Mouse (Mus musculus) ovary, adult 18-20 months (tissue): ENCODE measurements around the gene Krt31.

Experiments used
- DNase-seq: peaks from one replicate; pipeline ENCODE4 v3.0.0; 2022; ENCODE audit warnings: low spot score, mixed read lengths

Krt31 gene

DNA sequence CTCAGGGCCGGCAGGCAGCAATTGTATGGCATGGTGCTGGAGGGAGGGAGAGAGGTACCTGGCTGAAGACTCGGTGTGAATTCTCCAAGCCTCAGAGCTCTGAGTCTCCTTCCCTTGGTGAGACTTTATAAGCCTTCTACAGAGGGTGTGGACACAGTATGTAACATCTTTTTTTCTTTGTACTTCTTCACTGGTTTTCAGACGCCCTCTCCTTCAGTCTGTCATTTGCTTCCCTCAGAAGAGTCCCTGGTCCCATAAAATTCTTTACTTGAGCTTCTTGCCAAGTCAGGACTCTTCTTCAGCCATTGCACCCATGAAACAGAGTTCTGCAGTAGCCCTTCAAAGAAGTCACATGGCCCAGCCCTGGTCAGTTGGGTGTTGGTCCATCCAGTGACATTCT is at the start of gene Krt31:
Gene Krt31, minus strand, starts transcription at position 101 of the 400 bp plus-strand sequence.
- no peak for DNase-seq

GRCm38 (mm10) chr11:100097819-100098218 is 47.5 kb upstream of the Krt31 start:
- DNase-seq, result no peak

- DNase-seq, result no peak
Observed at GRCm38 (mm10) chr11:100096141-100096540, 45.8 kb upstream of the Krt31 start, which contains the start of gene Krt35. Gene Krt35, minus strand, starts transcription at chr11:100096241.

DNA sequence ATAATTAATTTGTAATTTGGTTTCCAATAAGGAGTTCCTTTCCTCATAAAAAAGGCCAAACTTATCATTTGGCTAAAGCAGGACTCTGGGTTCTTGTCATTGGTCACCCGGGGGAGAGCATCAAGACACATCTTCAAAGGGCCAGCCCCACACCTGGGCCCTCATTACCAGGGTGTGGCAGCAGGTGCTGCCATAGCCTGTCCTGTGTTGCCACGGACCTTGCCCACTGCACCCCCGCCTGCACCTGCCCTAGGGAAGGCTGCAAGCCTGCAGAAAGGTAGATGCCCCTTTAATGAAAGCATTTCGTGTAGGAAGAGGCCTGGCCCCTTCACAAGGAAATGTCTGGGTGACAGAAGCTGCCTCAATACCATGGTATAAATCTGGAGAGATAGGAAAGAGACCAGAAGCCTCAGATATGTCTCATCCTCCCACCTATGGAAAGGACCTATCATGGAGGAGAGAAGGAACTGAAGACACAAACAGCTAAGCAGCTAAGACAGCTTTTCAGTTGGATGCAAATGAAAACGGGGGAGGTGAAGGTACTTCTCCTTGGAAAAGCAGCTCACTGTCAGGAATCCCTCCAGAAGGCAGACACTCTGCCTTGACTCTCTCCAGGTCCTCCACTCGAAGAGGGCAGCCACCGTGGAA is 38.2 kb upstream of the Krt31 start:
- no peak for DNase-seq

- no peak for DNase-seq
Observed at GRCm38 (mm10) chr11:100087861-100088260, 37.5 kb upstream of the Krt31 start, which contains the start of gene Krt32. Gene Krt32, minus strand, starts transcription at chr11:100088226.

DNA sequence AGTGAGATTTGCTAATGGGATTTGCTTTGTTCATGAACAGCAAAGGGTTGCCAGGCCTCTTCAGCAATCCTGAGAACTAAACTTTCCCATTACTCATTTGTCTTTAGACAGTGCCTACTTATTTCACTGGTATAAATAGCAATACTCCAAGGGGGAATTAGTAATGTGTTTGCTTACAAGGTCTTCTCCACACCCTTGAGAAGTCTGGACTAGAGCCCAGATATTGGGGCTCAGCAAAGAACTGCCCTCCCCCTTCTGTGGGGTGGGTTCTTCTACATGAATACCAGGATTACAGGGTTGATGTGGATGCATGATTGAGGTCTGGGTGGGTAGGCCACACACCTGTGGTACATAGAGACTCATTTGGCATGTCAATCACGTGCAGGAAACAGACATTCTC is 23.5 kb upstream of the Krt31 start:
- no peak for DNase-seq

DNA sequence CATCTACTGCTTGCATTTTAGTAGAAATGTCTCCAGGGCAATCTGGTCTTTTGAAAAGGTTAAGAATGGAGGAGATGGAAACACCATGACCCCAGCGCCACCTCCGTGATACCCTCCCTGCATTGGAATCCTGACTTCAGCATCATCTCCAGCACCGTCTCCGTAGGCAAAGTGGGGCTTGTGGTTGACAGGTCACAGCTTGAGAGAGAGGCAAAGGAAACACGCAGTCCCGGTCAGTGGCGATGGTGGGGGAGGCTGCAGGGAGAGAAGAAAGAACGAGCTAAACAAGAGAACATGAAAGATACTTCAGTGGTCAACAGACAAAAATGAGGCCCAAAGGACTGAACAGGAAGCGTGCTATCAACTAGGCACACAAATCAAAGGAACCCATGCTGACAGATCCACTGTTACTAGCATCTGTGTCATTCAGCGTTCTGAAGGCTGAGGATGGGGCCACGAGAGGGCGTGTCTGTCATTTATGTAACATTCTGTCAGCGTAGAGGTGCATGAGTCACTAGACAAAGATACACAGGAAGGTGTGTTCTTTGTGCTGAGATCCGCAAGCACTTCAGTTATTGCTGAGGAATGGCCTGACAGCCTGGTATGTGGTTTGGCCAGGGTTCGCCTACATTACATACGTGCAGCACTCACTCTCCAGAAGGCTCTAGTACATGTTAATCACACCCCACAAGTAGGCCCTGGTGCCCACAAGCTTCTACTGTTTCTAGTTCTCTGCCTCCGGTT is 17.1 kb upstream of the Krt31 start:
- DNase-seq, result no peak

GRCm38 (mm10) chr11:100066236-100067010 is 16.1 kb upstream of the Krt31 start:
- no peak for DNase-seq

GRCm38 (mm10) chr11:100058875-100059274 is 8.5 kb upstream of the Krt31 start:
- no peak for DNase-seq

DNA sequence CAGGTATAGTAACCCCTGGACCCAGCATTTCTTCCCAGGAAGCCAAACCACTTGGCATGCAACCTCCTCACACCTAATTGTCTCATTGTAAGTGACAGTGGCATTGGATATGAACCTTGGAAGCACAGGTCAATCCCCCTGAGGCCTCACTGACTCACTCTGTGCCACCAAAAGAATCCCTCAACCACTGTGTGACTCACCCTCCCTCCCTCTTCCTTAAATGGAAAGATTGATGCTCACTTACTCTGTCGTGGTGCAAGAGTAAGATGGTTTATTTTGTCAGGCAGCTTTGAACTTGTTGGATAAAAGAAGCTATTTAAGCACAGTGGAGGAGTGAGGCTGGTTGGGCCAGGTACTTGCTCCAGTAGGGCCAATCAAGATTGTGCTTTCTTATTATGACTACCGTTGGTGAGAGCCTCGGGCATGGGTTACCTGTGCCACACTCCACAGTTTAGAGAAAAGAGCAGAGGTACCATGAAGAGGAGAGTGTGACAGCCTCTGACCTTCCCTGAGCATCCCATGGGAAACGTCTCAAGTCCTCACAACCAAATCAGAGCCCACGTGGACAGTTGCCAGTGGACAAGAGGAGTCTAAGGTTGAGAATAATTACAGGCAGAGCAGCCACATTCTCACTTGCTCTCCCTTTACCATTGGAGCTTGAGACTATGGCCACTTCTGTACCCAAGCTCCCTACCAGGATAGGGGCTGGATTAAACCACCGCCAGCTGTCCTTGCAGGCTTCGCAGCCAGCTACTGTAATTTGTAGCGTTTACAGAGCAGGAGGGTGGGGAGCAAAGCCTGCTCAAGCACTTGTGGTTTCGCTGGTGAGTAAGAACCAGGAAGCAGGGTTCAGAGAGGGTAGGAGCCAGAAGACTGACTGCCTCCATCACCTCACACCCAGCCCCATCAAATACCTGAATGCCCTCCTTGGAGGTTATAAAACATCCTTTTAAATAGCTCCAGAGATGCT is 5.6 kb upstream of the Krt31 start:
- no peak for DNase-seq

GRCm38 (mm10) chr11:100047193-100047592 is 3.2 kb downstream of the Krt31 start:
- DNase-seq, result no peak

- no peak for DNase-seq
Observed at GRCm38 (mm10) chr11:100046303-100046866, 4.0 kb downstream of the Krt31 start.

- DNase-seq, result no peak
Observed at GRCm38 (mm10) chr11:100041454-100041853, 8.9 kb downstream of the Krt31 start, which contains the start of gene Krt34. Gene Krt34, minus strand, starts transcription at chr11:100041554.

GRCm38 (mm10) chr11:100029768-100030167 is 20.6 kb downstream of the Krt31 start, which contains the start of gene Krt33b:
Gene Krt33b, minus strand, starts transcription at chr11:100029868.
- no peak for DNase-seq

DNA sequence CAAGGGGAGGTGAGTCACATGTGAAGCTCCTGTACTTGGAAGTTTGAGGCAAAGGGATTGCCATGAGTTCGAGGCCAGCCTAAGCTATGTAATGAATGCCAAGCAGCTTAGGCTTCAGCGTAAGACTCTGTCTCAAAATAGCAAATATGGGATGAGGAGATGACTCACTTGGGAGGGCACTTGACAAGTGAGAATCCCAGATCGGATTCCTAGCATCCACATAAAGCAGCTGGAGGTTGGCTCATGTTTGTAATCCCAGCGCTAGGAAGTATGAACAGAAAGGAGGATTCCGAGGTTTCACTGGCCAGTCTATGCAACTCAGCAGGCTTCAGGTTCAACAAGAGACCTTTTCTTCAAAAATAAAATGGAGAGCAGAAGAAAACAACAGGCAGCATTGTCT is 28.9 kb downstream of the Krt31 start:
- DNase-seq, result no peak

DNA sequence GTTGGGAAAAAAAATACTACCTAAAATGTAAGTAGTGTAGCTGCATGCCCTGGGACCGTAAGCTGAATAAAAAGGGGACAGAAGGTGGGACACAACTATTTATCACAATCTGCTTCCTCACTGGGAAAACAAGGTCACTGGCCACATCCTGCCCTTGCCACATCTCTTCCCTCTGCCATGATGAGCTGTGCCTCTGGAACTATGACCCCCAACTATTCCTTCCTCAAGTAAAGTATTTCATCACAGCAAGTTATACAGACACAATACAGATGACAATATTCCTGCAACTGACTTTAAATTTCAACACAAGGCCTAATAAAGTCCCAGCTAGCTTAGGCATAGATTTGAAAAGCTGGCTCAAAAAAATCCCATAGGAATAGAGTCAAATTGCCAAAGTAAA is 30.9 kb downstream of the Krt31 start:
- no peak for DNase-seq

DNA sequence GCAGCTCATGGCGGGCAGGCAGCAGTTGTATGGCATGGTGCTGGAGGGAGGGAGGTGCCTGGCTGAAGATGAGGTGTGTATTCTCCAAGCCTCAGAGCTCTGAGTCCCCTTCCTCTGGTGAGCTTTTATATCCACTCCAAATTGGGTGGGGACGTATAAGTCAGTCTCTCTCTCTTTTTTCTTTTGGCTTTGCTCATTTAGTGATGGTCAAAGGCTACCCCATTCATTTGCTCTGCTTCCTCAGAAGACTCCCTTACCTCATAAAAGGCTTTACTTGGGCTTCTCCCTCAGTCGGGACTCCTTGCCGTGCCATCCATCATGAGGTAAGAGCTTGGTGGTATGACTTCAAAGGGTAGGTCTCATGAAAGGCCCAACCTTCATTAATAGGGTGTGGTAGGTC is 34.2 kb downstream of the Krt31 start, which contains the start of gene Krt33a:
Gene Krt33a, minus strand, starts transcription at position 101 of the 400 bp plus-strand sequence.
- DNase-seq, result no peak

- no peak for DNase-seq
Observed at GRCm38 (mm10) chr11:100013691-100014171, 36.6 kb downstream of the Krt31 start.

DNA sequence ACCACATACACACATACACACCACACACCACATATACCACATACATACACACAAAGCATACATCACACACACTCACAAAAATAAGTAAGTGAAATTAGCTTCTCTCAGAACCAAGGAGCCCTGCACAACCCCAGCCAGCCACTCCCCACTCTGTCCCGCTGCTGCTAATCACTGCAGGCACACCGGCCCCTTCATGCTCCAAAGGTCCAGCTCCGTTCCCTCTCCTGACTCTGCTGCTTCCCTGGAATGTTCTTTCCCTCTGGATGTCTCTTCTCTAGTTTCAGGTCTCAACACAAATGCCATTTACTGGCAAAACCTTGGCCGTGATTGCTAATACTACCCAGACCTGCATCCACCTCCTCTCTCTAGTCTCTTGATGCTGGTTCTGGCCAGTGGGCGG is 39.7 kb downstream of the Krt31 start:
- no peak for DNase-seq

GRCm38 (mm10) chr11:100008336-100008735 is 42.0 kb downstream of the Krt31 start:
- no peak for DNase-seq

GRCm38 (mm10) chr11:100006624-100007023 is 43.7 kb downstream of the Krt31 start:
- no peak for DNase-seq
